Mouse (Mus musculus) urinary bladder, postnatal 14 days (tissue): Measurements from ENCODE around the gene AU015836.
"Not testable (repeated sequence)": the region's sequence is repeated elsewhere in the genome, so short reads cannot be mapped to it uniquely, and the experiment has no call there.

Source experiments
- DNase-seq: peaks from one replicate; pipeline ENCODE4 v3.0.0; 2021; ENCODE audit warnings: low spot score

Gene AU015836

GRCm38 (mm10) chrX:93968444-93968843 is at the start of gene AU015836:
Gene AU015836 (plus strand): TSS chrX:93968659.
- DNase-seq: no peak

GRCm38 (mm10) chrX:93919017-93919416 is 49.4 kb upstream of the AU015836 start:
- DNase-seq: no peak

DNA sequence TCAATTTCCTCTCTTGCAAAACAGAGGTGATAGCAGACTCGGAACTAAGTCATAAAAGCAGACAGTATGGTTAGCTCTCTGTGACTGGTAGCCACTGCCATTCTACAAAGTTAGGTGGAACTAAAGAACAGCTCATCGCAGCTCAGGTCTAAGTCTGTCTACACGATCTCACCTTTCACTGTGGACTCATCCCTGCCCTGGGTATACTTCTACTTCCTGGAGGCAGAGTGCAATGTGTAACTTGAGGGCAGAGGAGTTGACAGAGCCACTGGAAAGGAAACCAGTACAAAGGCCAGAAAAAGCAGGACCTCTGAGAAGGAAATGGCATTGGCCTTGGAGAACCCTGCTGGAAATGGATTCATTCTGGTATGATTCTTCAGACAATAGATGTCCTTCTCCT is 40.1 kb upstream of the AU015836 start:
- DNase-seq: no peak

DNA sequence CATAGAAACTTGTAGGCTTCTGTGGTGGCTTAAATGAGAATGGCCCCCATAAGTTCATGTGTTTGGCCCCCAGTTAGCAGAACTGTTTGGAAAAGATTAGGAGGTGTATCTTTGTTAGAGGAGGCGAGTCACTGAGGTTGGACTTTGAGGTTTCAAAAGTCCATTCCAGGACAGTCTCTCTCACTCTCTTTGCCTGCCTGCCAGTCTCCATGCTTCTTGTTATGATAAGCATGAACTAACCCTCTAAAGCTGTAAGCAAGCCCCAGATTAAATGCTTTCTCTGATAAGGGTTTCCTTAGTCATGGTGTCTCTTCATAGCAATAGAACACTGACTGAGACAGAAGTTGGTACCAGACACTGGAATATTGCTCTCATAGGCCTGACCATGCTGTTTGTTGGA is 39.7 kb upstream of the AU015836 start:
- no peak for DNase-seq

DNA sequence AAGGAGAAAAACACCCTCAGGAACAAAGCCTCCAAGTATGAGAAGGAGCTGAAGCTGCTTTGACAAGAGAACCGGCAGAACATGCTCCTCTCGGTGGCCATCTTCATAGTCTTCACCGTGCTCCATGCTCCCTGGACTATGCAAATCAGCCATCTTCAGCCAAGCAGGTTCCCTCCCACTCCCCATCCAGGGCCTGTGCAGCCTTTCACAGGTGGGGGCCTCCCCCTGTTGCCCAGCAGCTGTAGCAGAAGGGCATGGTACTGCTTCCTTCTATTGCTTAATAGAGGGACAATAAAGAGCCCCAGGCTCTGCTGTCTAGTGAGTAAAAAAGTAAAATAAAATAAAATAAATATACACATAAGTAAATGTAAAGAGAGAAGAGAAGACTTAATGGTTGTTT is 36.8 kb upstream of the AU015836 start:
- DNase-seq: no peak

DNA sequence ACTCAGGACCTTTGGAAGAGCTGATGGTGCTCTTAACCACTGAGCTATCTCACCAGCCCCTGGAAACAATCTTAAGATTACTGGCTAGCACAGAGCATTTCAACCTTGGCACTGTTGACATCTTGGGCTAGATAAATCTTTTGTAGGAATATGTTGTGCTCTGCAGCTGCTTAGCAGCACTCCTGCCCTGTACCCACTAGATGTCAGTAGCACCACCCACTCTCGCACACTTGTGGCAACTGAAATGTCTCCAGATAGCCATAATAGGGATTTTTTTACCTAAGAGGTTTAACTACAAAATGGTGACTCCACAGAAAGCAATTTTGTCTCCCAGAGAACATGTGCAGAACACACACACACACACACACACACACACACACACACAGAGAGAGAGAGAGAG is 11.7 kb upstream of the AU015836 start:
- DNase-seq: peak; percentile 13

DNA sequence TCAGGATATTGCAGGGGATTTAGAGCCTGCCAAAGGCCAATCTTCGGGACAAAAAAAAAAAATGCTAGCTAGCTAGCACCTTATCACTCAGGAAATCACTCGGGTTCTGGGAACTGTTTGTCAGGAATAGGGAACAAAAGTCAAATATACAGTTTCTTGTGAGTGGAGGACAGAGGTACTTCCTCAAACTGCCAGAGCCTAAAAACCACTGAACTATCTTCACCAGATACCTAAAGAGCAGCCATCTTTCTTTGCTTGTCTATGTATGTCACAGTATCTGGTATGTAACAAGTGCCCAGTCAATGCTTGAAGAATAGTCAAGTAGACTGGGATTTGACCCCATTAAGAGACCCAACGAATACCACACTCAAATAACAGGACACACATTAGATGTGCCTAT is 10.0 kb upstream of the AU015836 start:
- DNase-seq: no peak

- DNase-seq: no peak
Measured at GRCm38 (mm10) chrX:93980341-93980740, 11.9 kb downstream of the AU015836 start.

GRCm38 (mm10) chrX:93982193-93982592 is 13.7 kb downstream of the AU015836 start:
- DNase-seq: no peak

- not testable (repeated sequence) for DNase-seq
Measured at GRCm38 (mm10) chrX:93985096-93985495, 16.6 kb downstream of the AU015836 start.

GRCm38 (mm10) chrX:94006991-94007390 is 38.5 kb downstream of the AU015836 start:
- no peak for DNase-seq

GRCm38 (mm10) chrX:94009442-94009841 is 41.0 kb downstream of the AU015836 start:
- no peak for DNase-seq

- no peak for DNase-seq
Measured at GRCm38 (mm10) chrX:94011656-94012173, 43.3 kb downstream of the AU015836 start.

DNA sequence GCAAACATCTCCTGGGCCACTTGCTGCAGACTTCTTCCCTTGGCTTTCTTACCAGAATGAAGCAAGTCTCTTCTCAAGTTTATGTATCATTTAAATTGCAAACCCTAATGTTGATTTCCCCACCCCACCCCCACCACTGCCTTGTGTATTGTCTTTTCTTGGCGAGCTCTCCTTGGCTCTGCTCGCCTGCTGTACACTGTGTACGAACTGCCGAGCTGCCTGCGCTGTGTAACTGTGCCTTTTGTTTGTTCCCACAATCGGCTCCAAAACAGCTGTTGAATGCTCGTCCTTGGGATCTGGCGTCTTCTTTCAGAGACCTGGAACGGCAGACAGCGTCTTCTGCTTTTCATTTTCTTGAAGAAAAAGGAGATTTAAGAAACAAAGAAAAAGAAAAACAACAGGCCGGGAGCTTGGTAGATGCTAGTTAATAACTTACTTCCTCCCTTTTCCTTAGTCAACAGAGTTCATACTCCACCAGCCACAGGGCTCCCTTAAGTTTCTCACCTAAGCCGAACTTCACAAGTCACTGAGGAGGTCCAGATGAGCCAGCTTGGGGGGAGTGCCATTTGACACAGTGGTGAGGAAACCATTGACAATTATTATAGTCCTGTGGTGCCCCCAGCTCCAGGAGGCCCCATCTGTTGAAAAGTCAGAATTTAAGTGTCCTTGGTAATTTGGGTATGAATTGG is 44.2 kb downstream of the AU015836 start:
- no peak for DNase-seq

DNA sequence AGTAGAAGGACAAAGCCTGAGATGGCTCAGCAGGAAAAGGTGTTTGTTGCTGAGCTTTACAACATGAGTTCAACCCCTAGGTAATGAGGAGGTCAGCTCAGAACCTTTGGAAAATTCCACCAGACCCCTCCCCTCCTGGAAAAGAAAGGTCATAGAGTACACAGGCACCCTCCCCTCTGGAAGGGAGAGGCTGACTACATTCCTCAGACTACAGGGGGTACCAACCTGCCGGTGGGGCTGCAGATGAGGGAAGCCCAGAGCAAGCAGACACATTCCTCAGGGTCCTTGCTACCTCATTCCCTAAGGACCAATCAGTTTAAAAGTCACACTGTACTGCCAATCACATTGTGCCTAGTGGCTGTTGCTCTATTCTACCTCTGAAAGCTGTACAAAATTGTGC is 48.4 kb downstream of the AU015836 start:
- no peak for DNase-seq

GRCm38 (mm10) chrX:94022264-94022874 is 53.9 kb downstream of the AU015836 start:
- no peak for DNase-seq
